11 mouse cellular contexts compared by ENCODE assay signal in genomic region chr16:31617128-31617527, GRCm38 (mm10).
"Had no signal": no experiment of that assay in that cellular context is flagged by ENCODE, and none has a peak within 500 bp of the region (broad histone marks: within the 10 kb centered on the region; RNA-seq: fewer than 3 reads in every experiment).

No protein-coding gene starts in this region.

- H3K4me3 ChIP-seq: left cerebral cortex, adult 2 months; megakaryocyte, embryonic 14.5 days; midbrain, embryonic 10.5 days; myocyte; neural tube, embryonic 13.5 days had no signal

- H3K27me3 ChIP-seq: kidney, embryonic 15.5 days; midbrain, embryonic 13.5 days; neural tube, embryonic 13.5 days had no signal

- ATAC-seq: liver, postnatal 0 days had no signal

- H3K27ac ChIP-seq: left cerebral cortex, adult 2 months; liver, embryonic 14.5 days had no signal

- H3K9me3 ChIP-seq: kidney, embryonic 15.5 days; midbrain, embryonic 10.5 days; midbrain, embryonic 13.5 days; neural tube, embryonic 13.5 days had no signal

- DNase-seq: kidney, postnatal 36 days; liver, postnatal 0 days; thymus, postnatal 36 days had no signal

- H3K9ac ChIP-seq: kidney, embryonic 15.5 days; liver, embryonic 14.5 days; liver, postnatal 0 days had no signal

- H3K36me3 ChIP-seq: kidney, embryonic 15.5 days; midbrain, embryonic 10.5 days; midbrain, embryonic 13.5 days; neural tube, embryonic 13.5 days had no signal
